Mouse (Mus musculus) gastrocnemius, postnatal 4 days (tissue): ENCODE data around the gene Apex2. TPM values are rescaled to one million over a fixed set of nuclear protein-coding genes. Genes with fewer than 3 reads are reported as not detected.
A peak's percentile ranks its signal among the peaks of the same experiment; 100 is the strongest.

Source experiments
- DNase-seq, 2 experiments: peaks; one replicate each; pipeline ENCODE4 v3.0.0; 2021 to 2022; ENCODE audit warnings: low spot score in 2 of 2, mixed read lengths in 2 of 2
- long read RNA-seq, 2 experiments: library from polyadenylated mRNA; stranded (forward); transcript quantifications; one replicate each; pipeline ENCODE4 v2.0.0; 2021
- total RNA-seq, 2 experiments: library from RNA; stranded (reverse); gene quantifications; 2 replicates each; pipeline ENCODE4 v1.2.3; 2021

The Apex2 gene
- 10 to 100 TPM in 1 of 2 experiments, 1 to 10 TPM in 1; 9.1 to 15.6 TPM for total RNA-seq
- long read RNA-seq, experiment 1, full-length matches to known transcripts: 5 of 6 reads
- long read RNA-seq, experiment 1, partial matches to known transcripts: 0 of 6 reads
- long read RNA-seq, experiment 1, other reads (novel, unspliced or antisense): 1 of 6 reads
- long read RNA-seq, experiment 2, transcript Apex2-201 (6 exons, 1,884 nt): major isoform, 6 of 9 reads
- long read RNA-seq, experiment 2, partial matches to known transcripts: 0 of 9 reads
- long read RNA-seq, experiment 2, other reads (novel, unspliced or antisense): 1 of 9 reads

DNA sequence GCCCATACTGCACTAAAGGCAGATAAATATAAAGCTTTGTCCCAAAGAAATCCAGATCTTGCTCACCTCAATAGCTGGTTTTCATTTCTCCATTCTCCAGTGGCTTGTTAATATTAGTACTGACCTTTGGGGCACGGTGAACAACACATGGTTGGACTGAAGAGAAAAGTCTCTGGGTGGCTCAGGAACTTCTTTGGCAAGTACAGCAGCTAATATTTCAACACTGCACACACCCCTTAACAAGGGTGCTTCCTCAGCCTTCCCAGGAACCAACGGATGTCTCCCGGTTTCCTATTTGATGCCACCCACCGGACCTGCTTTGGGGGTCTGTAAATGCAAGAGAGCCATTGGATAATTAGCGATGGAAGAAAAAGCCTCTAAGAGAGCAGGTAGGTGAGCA, at the start of gene Apex2:
TSS of gene Apex2 (minus strand) at position 173 of the 400 bp plus-strand sequence.
- no peak for DNase-seq

DNA sequence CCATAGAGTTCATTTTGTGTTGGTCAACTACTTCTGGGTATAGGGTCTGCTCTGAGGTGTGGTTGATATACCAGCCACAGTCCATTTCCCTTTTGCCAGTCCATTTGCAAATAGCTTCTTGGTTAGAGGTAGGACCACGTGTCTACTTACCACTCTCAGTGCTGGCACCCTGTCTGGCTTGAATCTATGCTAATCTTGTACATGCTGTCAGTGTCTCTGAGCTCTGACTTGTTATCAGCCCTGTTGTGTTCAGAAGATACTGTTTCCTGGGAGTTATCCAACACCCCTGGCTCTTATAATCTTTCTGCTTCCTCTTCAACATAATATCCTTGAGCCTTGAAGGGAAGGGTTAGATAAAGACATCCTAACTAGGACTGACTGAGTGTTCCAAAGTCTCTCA, 46.8 kb upstream of the Apex2 start:
- no peak for DNase-seq

DNA sequence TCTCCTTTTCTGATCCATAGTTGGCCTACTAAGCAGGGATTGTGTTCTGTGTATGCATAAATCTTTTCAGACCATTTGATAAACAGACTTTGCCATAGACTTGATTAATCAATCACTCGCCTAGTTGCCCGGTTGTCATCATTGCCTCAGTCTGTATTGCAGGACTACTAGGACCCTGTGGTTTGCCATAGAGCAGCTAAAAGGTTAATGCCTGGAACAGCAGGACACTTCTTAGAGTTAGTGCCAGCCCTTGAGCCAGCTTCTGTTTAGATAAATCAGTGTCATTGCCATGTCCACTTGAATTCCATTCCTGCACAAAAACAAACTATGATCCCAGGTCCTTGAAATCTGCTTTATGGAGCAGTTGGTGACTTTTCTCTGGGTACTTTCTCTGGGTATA, 9.2 kb upstream of the Apex2 start:
- no peak for DNase-seq

DNA sequence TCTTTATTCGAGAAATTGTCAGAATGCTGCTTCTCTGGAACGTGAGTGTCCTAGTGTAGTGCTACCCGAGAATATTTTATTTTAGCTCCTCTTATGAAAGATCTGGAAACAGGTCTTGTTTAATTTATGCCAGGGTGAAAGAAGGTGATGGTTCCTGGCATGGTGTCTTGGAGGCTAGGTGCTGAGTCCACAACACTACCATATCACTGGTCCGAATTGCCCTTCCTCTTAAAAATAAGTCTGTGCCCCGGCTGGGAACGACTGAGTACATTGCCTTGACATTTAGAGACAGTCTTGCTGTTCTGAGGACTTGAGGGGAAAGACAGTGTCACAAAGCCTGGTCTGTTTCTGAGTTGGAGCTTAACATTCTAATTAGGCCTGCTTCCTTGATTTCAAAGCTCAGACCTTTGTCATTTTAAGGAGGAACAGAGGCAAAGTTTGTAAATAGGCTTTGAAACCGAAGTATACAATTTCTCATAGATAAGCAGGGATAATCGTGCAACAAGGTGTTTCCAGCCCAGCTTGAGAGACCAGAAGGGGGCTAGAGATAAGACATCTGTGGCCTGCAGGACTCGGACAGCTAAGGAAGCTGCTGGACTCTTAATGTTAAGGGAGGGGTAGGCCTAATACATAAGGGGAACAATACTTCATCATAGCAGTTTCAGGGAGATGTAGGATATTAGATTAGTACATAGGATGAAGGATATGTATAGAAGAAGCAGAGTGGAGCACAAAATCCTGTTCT, 5.5 kb upstream of the Apex2 start:
- no peak for DNase-seq

- no peak for DNase-seq
These were observed 4.5 kb upstream of the Apex2 start for GRCm38 (mm10) chrX:150594176-150594575.

DNA sequence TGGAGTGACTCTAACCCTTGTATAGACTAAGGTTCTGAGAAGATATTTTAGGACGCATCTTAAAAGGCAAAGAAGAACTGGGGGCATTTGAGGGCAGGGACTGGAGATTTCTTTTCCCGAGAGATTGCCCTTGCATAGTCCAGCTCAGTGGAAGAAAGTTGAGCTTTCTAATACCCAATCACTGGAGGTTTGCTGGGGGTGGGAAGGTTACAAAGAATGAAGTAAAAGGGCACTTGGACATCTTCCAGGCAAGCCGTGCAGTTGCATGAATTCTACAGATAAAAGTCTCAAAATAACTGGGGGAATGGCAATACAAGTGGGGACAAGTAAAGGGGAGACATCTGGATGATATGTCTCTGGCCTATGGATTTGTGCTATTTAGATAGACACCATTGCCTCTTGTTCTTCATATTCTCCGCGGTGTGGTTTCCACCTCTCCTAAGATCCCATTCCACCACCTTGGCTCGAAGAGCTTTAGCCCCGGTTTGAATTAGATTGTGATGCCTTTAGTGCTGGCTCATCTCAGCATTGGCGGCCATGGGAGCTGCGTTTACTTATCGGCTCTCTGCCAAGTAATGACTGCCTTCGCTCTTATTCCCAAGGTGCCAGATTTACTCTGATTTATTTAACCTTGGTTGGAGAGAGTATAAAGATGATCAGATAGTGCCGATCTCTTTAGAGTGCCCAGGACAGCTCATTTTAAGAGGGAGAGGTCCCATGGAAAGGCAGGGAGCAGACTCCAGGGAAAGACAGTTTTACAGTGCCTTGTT, 3.8 kb upstream of the Apex2 start:
- DNase-seq: no peak

DNA sequence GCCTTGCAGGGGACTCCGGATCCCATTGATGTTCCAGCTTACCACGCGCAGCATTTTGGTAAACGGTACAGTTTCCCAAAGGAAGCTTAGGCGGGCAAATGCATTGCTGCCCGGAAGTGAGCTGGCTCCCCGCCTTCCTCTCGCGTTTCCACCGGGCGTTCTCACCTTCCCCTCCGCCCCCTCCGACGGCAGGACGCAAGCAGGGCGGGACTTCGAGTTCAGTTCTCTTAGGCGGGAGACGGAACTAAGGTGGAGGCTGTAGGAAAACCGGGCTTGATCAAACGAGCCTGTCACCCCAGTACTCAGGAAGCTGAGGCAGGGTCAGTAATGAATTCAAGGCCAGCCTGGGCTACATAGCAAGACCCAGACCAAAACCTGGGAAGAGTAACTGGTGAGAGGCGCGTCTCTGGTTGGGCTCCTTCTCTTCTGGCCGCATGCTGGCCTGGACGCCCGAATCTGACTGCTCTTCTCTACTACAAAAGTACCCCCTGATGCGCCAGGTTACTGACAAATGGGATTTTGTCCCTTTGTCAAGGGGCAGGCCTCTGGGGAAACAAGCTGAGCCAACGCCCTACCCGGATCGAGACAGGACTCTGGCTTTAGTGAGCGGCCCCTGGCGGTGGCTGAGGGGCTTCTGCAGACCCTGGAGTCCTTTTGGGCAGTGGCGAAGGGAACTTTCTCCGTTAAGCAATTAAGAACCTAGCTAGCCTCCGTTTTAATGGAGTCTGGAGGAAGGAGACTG, 1.5 kb downstream of the Apex2 start, which contains the start of gene Pfkfb1:
TSS of gene Pfkfb1 (plus strand) at position 207 of the 742 bp plus-strand sequence.
- DNase-seq: peak; percentile 56 to 76

- DNase-seq: no peak
These were observed 4.6 kb downstream of the Apex2 start for GRCm38 (mm10) chrX:150585116-150585515.

DNA sequence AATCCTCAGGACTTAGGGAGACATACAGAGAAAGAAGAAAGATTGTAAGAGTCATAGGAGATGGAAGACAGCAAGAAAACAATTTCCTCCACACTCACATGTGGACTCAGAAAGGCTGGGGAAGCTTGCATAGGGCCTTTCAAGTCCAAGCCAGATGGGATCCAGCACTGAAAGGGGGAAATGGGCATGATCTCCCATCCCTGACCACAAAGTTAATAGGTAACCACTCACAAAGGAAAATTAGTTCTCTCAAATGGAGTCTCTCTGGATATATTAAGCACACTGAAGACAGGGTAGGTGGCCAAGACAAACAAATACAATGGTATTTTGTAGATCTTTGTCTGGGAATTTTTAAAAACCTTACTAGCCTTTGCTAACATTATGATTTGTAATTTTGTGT, 7.7 kb downstream of the Apex2 start:
- DNase-seq: no peak

GRCm38 (mm10) chrX:150564644-150565357, 24.9 kb downstream of the Apex2 start:
- DNase-seq: no peak

DNA sequence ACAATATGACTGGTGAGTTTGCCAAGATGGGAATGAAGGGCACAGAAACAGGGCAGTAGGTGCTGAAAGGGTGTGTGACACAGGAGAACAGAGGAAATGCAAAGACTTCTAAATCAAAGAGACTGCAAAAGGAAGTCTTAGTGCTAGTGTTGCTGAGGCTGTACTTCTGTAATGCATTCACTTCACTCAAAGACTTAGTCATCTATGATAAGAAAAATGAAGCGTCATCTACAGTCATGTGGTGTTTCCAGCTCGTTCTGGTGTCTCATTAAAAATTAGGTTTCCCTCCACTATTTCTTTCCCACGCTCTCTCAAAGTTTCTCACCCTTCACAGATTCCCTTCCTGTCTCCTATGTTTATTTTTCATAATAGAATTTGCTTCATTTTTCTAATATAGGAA, 35.6 kb downstream of the Apex2 start:
- DNase-seq: no peak

GRCm38 (mm10) chrX:150551986-150552385, 37.7 kb downstream of the Apex2 start:
- no peak for DNase-seq

GRCm38 (mm10) chrX:150549639-150550038, 40.0 kb downstream of the Apex2 start:
- no peak for DNase-seq

- no peak for DNase-seq
These were observed 42.4 kb downstream of the Apex2 start, which contains the start of gene Alas2 for GRCm38 (mm10) chrX:150547239-150547638. Gene Alas2 (plus strand): TSS chrX:150547375.

GRCm38 (mm10) chrX:150541684-150542083, 48.0 kb downstream of the Apex2 start:
- no peak for DNase-seq

GRCm38 (mm10) chrX:150540111-150540510, 49.6 kb downstream of the Apex2 start:
- no peak for DNase-seq

DNA sequence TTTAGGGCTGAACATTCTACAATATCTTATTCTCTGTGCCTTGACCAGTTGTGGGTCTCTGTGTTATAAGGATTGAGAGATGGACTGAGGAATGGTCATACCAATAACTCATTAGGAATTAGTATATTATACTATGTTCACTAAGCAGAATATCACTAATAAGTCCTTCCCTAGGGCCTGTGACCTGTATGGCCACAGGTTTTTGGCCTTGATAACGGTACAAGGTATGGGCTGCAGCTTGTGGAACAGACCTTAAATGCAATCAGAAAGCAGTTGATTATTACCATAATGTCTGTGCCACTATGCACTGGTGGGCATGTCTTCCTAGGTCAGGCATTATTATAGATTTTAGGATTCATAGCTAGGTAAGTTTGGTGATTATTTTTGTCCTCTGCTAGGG, 73.2 kb downstream of the Apex2 start:
- DNase-seq: no peak

DNA sequence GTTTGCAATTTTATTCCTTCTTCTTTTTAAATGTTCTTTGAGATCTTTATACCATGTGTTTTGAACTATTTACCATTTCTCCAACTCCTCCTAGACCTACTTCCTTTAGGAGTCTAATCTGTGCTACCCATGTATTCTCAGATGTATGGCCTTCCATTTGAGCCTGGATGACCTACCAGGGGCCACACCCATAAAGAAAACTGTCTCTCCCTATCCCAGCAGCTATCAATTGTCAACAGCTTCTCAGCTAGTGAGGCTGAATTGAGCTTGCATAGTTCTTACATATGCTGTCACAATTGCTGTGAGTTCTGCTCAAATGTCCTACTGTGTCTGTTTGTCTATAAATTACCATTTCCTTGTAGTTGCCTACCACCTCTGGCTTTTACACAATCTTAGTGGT, 73.7 kb downstream of the Apex2 start:
- no peak for DNase-seq

DNA sequence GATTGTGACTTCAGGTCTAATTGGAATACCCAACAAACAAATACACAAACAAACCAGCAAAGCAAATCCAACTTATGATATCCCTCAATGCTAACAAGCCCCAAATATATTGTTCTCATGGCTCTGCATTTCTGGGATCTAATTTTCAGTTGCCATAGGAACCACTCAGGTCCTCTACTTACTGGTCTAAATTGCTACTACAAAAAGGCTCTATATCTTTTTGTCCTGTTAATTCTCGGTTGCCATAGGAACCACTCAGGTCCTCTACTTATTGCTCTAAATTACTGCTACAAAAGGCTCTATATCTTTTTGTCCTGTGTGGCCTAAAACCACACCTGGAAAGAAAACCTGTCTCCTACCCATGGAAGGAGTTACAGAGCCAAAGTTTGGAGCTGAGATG, 75.5 kb downstream of the Apex2 start:
- no peak for DNase-seq

DNA sequence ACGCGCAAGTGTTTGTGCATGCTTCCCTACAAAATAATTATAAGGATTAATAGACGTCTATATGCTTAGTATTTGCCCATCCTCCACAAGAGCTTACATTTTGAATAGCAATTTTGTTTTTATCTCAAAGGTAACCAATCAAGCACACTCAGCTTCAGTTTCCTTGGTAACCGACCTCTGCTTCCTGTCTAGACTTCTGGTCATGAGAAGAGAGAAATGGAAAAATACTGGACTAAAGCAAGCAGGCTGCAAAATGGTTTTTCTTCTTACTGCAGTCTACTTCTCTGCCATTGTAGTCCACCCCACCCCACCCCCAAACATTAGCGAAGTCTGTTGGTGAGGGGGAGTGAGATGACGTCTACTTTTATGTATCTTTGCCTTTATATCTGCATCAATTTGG, 78.4 kb downstream of the Apex2 start:
- no peak for DNase-seq
